Mouse (Mus musculus) olfactory bulb, adult 2 months (tissue): Measurements from ENCODE around the gene Ppp6r1.

Source experiments
- CTCF ChIP-seq: fragments of 200-500 bp; IDR thresholded peaks from 2 replicates; pipeline ENCODE4 v1.5.1; 2012; ENCODE audit warnings: low read depth, mild to moderate bottlenecking, low read length, moderate library complexity; ENCODE audit not compliant: insufficient read depth
- POLR2A ChIP-seq: fragments of 200-500 bp; IDR thresholded peaks from 2 replicates; pipeline ENCODE4 v1.6.1; 2012; ENCODE audit warnings: mild to moderate bottlenecking, low read depth, low read length, moderate library complexity; ENCODE audit not compliant: insufficient read depth

DNA sequence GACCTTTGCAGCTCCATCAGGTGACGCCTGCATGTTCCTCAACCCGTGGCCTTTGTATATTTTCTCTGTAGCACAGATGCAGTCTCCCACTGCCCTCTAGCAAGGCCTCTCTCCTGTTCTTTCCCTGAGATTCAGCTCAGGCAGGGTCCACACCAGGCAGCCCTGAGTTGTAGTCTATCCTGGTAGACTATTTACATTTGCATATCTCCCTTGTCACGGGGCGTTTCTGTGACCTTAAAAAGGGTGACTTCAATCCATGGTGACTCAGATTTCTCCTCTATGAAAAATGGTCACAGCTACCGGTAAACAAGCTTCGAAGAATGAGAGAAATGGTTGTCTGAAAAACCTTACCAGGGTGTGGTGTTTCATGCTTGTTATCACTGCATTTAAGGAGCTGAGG lies 54.9 kb downstream of the Ppp6r1 start, which contains the start of gene Ptprh:
- no peak for TF ChIP-seq CTCF
- TF ChIP-seq POLR2A: no peak
